Mouse (Mus musculus) embryonic facial prominence, embryonic 12.5 days (tissue): ENCODE measurements around the gene Krt1. TPM values are rescaled to one million over a fixed set of nuclear protein-coding genes. Genes with fewer than 3 reads are reported as not detected.

Experiments
- ATAC-seq: fragments of 200-750 bp; cut with Nextera tagmentation; 2 replicates; pipeline ENCODE4 v1.8.0; 2017; ENCODE audit not compliant: insufficient number of reproducible peaks, insufficient read depth, low FRiP score, low TSS enrichment
- H3K27ac ChIP-seq: fragments of 300-500 bp; sonication (generic); 2 replicates; pipeline ENCODE4 v1.5.1; 2016; ENCODE audit warnings: mild to moderate bottlenecking
- H3K27me3 ChIP-seq: fragments of 300-500 bp; sonication (generic); 2 replicates; pipeline ENCODE4 v1.6.1; 2016; ENCODE audit warnings: mild to moderate bottlenecking, moderate library complexity
- H3K36me3 ChIP-seq: fragments of 300-500 bp; sonication (generic); 2 replicates; pipeline ENCODE4 v1.6.1; 2016; ENCODE audit warnings: mild to moderate bottlenecking
- H3K4me1 ChIP-seq: fragments of 300-500 bp; sonication (generic); 2 replicates; pipeline ENCODE4 v1.6.1; 2016
- H3K4me2 ChIP-seq: fragments of 300-500 bp; sonication (generic); replicated peaks from 2 replicates; pipeline ENCODE4 v1.6.1; 2016; ENCODE audit warnings: mild to moderate bottlenecking, moderate library complexity
- H3K4me3 ChIP-seq: fragments of 300-500 bp; sonication (generic); 2 replicates; pipeline ENCODE4 v1.5.1; 2016; ENCODE audit warnings: mild to moderate bottlenecking
- H3K9ac ChIP-seq: fragments of 300-500 bp; sonication (generic); 2 replicates; pipeline ENCODE4 v1.6.1; 2016; ENCODE audit warnings: mild to moderate bottlenecking, moderate library complexity
- H3K9me3 ChIP-seq: fragments of 300-500 bp; sonication (generic); 2 replicates; pipeline ENCODE4 v1.6.1; 2016; ENCODE audit warnings: mild to moderate bottlenecking, moderate library complexity
- WGBS: fragments of 180-500 bp; shearing (Covaris S2); methylation state at CpG from one replicate; pipeline ENCODE4 v1.1.7; 2016; 5-methylcytosine and 5-hydroxymethylcytosine counted together
- polyA plus RNA-seq: library from polyadenylated mRNA; unstranded; fragments of >200 nt; fragmentation: Nextera tagmentation; extraction: Ambion mirVana; gene quantifications from 2 replicates; pipeline ENCODE4 v1.2.1, GENCODE M21; 2016

The Krt1 gene
- 2.4 and 3.4 TPM in 2 replicates for polyA plus RNA-seq

GRCm38 (mm10) chr15:101850694-101851093 lies at the start of gene Krt1:
Gene Krt1, minus strand, starts transcription at chr15:101850794.
- no peak within 1 kb of the TSS for H3K4me2 ChIP-seq
- H3K4me1 ChIP-seq = peaks cover 5% of the 10 kb centered on the region
- H3K27ac ChIP-seq = no peak within 1 kb of the TSS
- H3K27me3 ChIP-seq = peaks cover 17% of the 10 kb centered on the region; the same call in 1 of the 2 replicates
- no peaks in the 10 kb centered on the region for H3K9me3 ChIP-seq
- ATAC-seq = no peak
- no peak within 1 kb of the TSS for H3K9ac ChIP-seq
- 78% methylated on average over 6 of the region's 6 CpGs for WGBS
- no peak within 1 kb of the TSS for H3K4me3 ChIP-seq
- no peaks in the 10 kb centered on the region for H3K36me3 ChIP-seq

- H3K9ac ChIP-seq = no peak overlapping the region
- no peak overlapping the region for H3K27ac ChIP-seq
- ATAC-seq = no peak
- H3K4me1 ChIP-seq = no peaks in the 10 kb centered on the region
- H3K4me2 ChIP-seq = no peak overlapping the region
- no peak overlapping the region for H3K4me3 ChIP-seq
- peaks cover 3% of the 10 kb centered on the region; the same call in 1 of the 2 replicates for H3K27me3 ChIP-seq
- H3K36me3 ChIP-seq = no peaks in the 10 kb centered on the region
- no peaks in the 10 kb centered on the region for H3K9me3 ChIP-seq
- 90% methylated on average over 4 of the region's 4 CpGs for WGBS
Observed at GRCm38 (mm10) chr15:101895216-101895615, 44.6 kb upstream of the Krt1 start.

- 52% methylated on average over 4 of the region's 4 CpGs for WGBS
- ATAC-seq = no peak
Observed at GRCm38 (mm10) chr15:101892820-101893219, 42.2 kb upstream of the Krt1 start, which contains the start of gene Krt76. Gene Krt76, minus strand, starts transcription at chr15:101892920.

GRCm38 (mm10) chr15:101879776-101880175 lies 29.2 kb upstream of the Krt1 start:
- H3K9me3 ChIP-seq = no peaks in the 10 kb centered on the region
- H3K36me3 ChIP-seq = no peaks in the 10 kb centered on the region
- no peak overlapping the region for H3K4me2 ChIP-seq
- no peak overlapping the region for H3K4me3 ChIP-seq
- ATAC-seq = no peak
- 21% methylated on average over 6 of the region's 11 CpGs for WGBS
- H3K27me3 ChIP-seq = peaks cover 3% of the 10 kb centered on the region; the same call in 1 of the 2 replicates
- H3K9ac ChIP-seq = no peak overlapping the region
- no peak overlapping the region for H3K27ac ChIP-seq
- H3K4me1 ChIP-seq = no peaks in the 10 kb centered on the region

More at GRCm38 (mm10) chr15:101892820-101893219, 42.2 kb upstream of the Krt1 start, which contains the start of gene Krt76:
- Histone ChIP-seq H3K27me3 (peaks cover 3% of the 10 kb centered on the region; the same call in 1 of the 2 replicates), H3K9me3 (no peaks in the 10 kb centered on the region), H3K36me3 (no peaks in the 10 kb centered on the region), H3K9ac (no peak within 1 kb of the TSS), H3K4me3 (no peak within 1 kb of the TSS), H3K27ac (no peak within 1 kb of the TSS), H3K4me1 (no peaks in the 10 kb centered on the region), H3K4me2 (no peak within 1 kb of the TSS)

DNA sequence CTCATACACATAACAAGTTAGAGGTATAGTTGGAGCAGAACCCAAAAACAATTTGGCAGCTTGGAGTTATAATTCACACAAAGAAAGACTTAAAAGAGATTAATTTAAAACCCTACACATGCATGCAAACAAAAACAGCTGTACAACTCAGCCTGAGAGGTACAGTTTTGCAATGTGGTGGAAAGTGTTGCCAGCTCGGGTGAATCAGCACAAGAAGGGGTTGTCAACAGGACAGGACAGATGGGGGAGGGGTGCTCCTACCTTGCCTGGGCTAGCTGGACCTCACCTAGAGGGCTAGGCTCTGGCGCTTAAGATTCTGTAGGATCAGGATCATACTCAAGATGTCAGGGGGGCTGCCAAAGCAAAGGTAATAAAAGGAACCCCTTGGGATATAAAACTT lies 27.4 kb upstream of the Krt1 start:
- Histone ChIP-seq H3K4me2 (no peak overlapping the region), H3K9ac (no peak overlapping the region), H3K27ac (no peak overlapping the region), H3K9me3 (no peaks in the 10 kb centered on the region), H3K4me1 (no peaks in the 10 kb centered on the region), H3K36me3 (no peaks in the 10 kb centered on the region), H3K27me3 (no peaks in the 10 kb centered on the region), H3K4me3 (no peak overlapping the region)
- ATAC-seq = no peak
- WGBS = 54% methylated on average over 2 of the region's 2 CpGs

- no peak overlapping the region for H3K4me3 ChIP-seq
- H3K27me3 ChIP-seq = peaks cover 4% of the 10 kb centered on the region; the same call in 1 of the 2 replicates
- H3K9me3 ChIP-seq = no peaks in the 10 kb centered on the region
- no peak overlapping the region for H3K27ac ChIP-seq
- no peak for ATAC-seq
- 85% methylated on average over 1 of the region's 1 CpGs for WGBS
- H3K4me2 ChIP-seq = no peak overlapping the region
- no peaks in the 10 kb centered on the region for H3K4me1 ChIP-seq
- no peaks in the 10 kb centered on the region for H3K36me3 ChIP-seq
- no peak overlapping the region for H3K9ac ChIP-seq
Observed at GRCm38 (mm10) chr15:101874383-101874782, 23.8 kb upstream of the Krt1 start.

- Histone ChIP-seq H3K9me3 (no peaks in the 10 kb centered on the region), H3K4me1 (no peaks in the 10 kb centered on the region), H3K9ac (no peak overlapping the region), H3K4me2 (no peak overlapping the region), H3K27me3 (peaks cover 10% of the 10 kb centered on the region; the same call in 1 of the 2 replicates), H3K4me3 (no peak overlapping the region), H3K27ac (no peak overlapping the region), H3K36me3 (no peaks in the 10 kb centered on the region)
- ATAC-seq = no peak
- WGBS = 68% methylated on average over 4 of the region's 4 CpGs
Observed at GRCm38 (mm10) chr15:101873231-101873630, 22.6 kb upstream of the Krt1 start.

DNA sequence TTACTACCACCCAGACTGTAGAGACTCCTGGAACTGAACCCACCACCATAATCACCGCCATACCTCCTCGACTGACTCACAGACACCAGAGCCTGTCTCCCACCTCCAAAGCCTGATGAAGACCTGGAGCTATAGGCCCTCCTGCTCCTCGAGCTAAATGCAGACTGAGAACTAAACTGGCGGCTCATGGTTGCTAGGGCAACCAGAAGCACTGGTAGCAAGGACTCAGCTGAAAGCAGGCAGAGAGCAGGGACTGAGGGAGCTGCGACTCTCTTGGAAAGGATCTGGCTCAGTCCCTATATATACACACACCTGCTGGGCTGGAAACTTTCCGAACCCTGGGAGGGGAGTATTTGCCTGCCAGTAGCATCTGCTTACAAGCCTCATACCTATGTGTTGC lies 18.8 kb upstream of the Krt1 start, which contains the start of gene Krt77:
Gene Krt77 (minus strand): TSS at position 275 of the 400 bp plus-strand sequence.
- Histone ChIP-seq H3K36me3 (no peaks in the 10 kb centered on the region), H3K27ac (no peak within 1 kb of the TSS), H3K9me3 (no peaks in the 10 kb centered on the region), H3K4me1 (no peaks in the 10 kb centered on the region), H3K4me2 (no peak within 1 kb of the TSS), H3K9ac (no peak within 1 kb of the TSS), H3K4me3 (no peak within 1 kb of the TSS), H3K27me3 (peaks cover 10% of the 10 kb centered on the region; the same call in 1 of the 2 replicates)
- no peak for ATAC-seq
- WGBS = 43% methylated on average over 6 of the region's 6 CpGs

DNA sequence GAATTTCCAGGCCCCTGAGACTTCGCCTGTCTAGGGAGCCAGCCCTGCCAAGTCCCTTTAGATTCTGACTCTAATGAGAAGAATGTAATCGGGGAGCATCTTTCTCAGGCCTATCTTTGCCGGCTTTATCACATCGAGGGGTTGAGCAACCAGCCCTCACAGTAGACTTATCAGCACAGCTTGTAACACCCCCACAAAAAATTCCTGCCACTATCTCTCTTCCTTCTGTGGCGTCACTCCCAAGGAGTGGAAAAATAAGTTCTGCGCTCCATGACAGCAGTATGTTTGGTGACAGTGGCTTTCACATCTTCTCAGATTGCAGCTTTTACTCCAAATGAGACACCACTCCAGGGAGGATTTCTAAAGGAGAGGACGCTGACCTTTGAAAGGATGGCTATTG lies 16.2 kb upstream of the Krt1 start:
- no peak for ATAC-seq
- 78% methylated on average over 7 of the region's 7 CpGs for whole genome bisulfite sequencing
- no peak overlapping the region for H3K4me2 ChIP-seq
- H3K27ac ChIP-seq = no peak overlapping the region
- peaks cover 10% of the 10 kb centered on the region for H3K27me3 ChIP-seq
- no peak overlapping the region for H3K9ac ChIP-seq
- no peak overlapping the region for H3K4me3 ChIP-seq
- no peaks in the 10 kb centered on the region for H3K4me1 ChIP-seq
- no peaks in the 10 kb centered on the region for H3K9me3 ChIP-seq
- no peaks in the 10 kb centered on the region for H3K36me3 ChIP-seq

DNA sequence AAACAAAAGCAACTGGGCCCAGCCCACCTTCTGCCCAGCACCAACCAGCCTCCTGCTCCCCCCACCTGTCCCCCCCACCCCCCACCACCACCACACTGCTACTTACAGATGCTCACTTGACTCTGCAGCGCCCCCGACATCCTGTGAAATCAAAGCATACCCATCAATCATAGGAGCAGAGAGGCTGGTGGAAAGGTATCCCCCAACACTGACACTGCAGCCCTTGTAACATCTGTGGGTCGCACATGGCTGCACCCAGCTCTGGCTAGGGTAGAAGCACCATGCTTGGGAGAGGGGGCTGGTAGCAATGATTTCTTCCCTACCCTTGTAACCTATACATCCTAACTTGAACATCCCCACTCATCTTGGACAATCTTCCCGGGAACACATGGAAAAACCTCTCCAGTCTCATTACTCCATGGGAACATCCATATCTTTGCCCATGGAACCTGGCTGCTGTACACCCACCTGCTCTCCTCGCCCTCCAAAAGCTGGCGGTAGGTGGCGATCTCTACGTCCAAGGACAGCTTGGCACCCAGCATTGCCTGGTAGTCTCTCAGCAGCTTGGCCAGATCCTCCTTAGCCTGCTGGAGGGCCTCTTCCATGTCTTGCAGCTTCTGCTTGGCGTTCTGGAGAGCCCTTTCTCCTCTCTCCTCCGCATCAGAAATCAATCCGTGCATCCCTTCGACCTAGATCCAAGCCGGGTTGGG lies 10.0 kb upstream of the Krt1 start:
- Histone ChIP-seq H3K9me3 (no peaks in the 10 kb centered on the region), H3K27ac (no peak overlapping the region), H3K27me3 (peaks cover 53% of the 10 kb centered on the region), H3K36me3 (no peaks in the 10 kb centered on the region), H3K4me2 (peak overlapping the region; percentile 80), H3K4me1 (peaks cover 10% of the 10 kb centered on the region), H3K4me3 (no peak overlapping the region), H3K9ac (no peak overlapping the region)
- ATAC-seq = no peak
- 53% methylated on average over 13 of the region's 13 CpGs for WGBS

DNA sequence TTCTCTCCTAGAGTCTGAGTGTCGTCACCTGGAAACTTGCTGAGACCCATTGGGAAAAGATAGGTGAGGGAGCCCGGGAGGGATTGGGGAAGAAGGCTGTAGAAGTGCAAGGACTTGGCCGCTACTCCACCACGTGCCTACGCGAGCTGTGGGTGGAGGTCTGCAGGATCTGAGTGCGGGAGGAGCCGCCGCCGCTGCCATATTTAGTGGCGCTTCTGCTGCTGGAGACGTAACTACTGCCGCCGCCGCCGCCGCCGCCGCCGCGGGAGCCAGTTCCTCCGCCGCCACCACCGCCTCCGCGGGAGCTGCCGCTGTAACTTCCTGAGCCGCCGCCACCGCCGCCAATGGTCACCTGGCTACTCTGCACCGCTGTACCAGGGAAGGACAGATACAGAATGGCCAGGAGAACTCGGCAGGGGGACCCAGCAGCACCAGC lies 9.2 kb upstream of the Krt1 start:
- peak overlapping the region; percentile 45 for H3K4me3 ChIP-seq
- peak overlapping the region; percentile 54 for H3K9ac ChIP-seq
- under 1% methylated on average over 33 of the region's 33 CpGs for WGBS
- peaks cover 55% of the 10 kb centered on the region for H3K27me3 ChIP-seq
- ATAC-seq = no peak
- peak overlapping the region; percentile 80 for H3K4me2 ChIP-seq
- H3K4me1 ChIP-seq = peaks cover 10% of the 10 kb centered on the region
- H3K27ac ChIP-seq = no peak overlapping the region
- H3K36me3 ChIP-seq = no peaks in the 10 kb centered on the region
- H3K9me3 ChIP-seq = no peaks in the 10 kb centered on the region
